Mouse (Mus musculus) cerebellum, postnatal 36 days (tissue): ENCODE data around the gene Izumo1.

Experiments
- DNase-seq, 2 experiments: peaks; one replicate each; pipeline ENCODE4 v3.0.0; 2021 to 2022; ENCODE audit warnings: mixed read lengths in 2 of 2

Gene Izumo1

DNA sequence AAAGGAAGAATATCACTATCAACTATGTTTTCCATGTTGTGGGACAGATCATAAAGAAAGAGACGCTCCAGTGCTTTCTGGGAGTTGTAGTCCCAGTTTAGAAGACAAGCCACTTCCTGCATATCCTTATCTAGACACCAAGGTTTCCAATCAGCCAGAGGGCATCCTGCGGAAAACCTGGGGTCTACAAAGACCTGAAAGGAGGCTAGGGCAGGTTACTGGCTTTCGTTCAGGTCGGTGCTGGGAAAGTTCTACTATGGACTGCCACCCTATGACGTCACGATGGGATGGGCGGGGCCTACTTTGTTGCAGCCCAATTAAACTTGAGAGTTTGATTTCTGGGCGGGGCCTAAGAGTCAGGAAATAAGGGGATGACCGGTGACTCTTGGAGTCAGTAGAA lies at the start of gene Izumo1:
Gene Izumo1, plus strand, starts transcription at position 369 of the 400 bp plus-strand sequence.
- DNase-seq, result no peak

DNA sequence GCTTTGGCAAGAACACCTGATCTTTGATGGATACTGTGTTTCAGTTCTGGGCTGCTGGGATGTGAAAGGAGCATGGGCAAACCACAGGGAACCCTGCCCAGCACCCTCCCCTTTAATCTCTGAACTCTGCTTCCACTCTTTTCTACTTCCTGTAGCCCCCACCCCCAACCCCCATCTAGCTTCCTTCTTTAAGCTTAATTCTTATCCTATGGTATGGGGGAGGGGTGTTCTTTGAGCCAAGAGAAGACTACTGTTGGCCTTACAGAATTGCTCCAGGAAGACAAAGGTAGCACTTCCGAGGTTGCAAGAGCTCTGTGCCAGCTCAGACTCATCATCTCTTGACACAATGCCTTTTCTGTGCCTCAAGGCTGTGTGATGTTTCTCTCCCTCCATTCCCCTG lies 49.6 kb upstream of the Izumo1 start:
- DNase-seq, result no peak

DNA sequence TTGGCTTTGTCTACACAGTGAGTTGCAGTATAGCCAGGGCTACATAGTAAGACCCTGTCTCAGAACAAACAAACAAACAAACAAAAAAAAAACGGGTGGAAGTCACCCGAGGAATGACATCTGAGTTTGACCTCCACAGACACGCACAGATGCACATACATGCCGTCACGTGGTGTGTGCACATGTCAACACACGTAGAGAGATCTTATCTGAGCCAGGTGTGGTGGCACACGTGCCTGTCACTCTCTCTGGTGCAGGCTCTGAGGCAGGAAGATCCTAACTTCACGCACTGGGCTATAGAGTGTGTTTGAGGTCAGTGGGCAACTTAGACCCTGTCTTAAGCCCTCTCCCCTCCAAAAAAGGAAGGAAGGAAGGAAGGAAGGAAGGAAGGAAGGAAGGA lies 47.7 kb upstream of the Izumo1 start:
- no peak for DNase-seq

DNA sequence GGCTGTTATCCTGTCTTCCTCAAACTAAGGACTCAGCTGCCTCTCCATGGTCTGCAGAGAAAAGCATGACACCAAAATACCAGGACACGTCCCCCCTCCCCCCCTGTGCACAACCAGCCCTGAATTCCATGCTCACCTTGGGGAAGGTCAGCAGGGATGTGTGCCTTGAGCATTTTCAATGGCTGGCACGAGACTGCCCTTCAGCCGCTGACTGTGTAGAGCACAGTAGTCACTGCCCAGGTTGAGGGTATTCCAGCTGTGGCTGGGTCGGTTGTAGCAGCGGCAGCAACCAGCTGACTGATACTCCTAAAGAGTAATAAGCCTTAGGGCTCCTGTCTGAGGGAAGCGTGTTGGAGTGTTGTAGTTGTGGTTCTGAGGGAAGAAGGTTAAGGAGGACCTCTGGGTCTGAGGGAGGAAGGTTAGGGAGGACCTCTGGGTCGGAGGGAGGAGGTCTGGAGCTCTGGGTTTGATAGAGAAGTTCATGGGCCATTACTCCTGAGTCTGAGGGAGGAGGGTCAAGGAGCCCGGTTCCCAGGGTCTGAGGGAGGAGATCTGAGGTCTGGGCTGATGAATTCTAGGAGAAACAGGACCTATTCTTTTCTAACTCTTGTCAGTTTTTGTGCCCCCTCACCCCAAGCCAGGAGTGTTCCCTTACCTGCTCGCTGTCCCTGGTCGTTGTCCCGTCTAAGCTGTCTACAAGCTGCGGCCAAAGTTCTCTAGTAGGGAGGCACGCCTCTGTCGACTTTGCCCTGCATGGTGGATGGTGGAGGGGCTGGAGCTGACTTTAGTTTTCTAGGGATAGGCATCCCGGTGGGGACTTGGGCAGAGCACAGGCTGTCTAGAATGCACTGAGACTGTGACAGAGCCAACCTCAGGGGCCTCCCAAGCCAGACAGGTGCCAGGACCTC lies 46.9 kb upstream of the Izumo1 start:
- DNase-seq, result no peak

DNA sequence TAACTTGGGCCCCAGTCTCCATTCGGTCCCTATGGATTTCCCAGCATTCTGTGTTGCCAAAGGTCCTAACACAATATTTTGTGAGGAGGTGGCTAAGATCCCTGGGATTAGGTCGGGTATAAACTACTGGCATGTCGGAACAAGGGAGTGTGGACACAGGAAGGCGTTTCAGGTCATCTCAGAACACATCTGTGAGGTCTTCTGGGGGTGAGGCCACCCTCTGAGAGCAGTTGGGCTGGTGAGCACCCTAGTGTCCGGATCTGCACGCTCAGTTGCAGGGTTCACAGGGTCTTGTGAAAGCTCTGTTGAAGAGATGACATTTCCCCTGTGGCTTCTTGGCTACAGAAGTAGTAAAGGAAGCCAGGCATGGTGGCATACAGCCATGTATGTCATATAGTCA lies 35.7 kb upstream of the Izumo1 start:
- DNase-seq, result no peak

DNA sequence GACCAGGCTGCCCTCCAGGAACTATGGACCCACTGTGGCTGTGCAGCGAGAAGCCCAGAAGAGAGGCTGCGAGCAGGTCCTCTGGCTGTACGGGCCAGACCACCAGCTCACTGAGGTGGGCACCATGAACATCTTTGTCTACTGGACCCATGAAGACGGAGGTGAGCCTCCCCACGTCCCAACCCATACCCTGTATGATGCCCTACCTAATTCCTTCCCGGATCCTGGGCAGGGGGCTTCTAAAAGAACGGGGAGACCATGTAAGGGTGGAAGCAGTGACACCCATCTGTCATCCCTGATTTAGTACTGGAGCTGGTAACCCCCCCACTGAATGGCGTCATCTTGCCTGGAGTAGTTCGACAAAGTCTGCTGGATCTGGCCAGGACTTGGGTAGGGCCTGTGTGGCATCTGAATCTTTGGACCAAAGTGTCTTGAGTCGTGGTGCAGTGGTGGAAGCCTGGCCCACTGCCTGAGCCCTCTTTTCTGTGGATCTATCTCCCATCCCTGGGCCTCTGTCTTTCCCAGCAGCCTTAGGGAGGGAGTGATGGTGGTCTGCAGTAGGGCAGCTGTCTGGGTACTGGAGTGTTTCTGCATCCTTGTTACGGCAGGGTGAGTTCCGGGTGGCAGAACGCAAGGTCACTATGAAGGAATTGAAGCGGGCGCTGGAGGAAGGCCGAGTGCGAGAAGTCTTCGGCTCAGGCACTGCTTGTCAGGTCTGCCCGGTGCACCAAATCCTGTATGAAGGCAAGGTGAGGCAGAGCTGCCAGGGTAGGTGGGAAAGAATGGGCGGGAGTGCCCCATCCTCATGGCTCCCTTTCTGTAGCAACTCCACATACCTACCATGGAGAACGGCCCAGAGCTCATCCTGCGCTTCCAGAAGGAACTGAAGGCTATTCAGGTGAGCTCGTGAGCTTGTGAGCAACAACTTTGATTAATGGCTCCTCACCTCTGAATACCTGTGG lies 33.7 kb upstream of the Izumo1 start:
- no peak for DNase-seq

DNA sequence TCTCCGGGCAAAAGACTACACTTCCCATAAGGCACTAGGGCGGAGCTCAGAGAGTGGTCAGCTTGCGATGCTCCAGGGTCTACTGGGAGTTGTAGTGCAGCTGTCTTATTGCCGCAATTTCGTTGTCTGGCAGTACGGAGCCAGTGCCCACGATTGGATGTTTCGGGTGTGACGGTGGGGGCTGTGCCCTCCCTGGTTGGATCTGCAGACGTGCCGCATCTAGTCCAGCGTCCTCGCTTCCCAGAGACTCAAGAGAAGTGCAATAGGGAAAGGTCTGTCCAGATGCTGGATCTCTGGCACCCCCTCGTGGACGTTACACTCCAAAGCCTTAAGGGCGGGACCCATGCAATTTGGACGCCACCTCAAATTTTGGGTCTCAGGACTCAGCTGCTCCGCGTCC lies 32.4 kb upstream of the Izumo1 start:
- DNase-seq, result peak; percentile 94

DNA sequence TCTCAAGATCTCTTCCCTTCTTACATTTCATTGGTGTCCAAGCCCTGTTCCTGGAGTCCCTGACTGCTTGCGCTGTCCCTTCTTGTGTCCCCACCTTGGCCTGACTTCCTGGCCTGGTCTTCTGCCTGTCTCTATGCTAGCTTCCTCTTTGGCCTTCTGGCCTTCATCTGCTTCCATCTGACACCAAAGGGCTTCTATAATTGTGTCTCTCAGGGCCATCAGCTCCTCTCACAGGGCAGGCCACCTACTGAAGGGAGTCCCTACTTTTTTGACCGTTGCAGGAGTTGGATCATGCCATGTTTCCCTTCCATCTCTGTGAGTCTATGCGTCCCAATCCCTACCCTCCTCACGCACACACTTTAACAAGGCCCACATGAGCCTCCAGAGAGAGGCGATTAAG lies 31.7 kb upstream of the Izumo1 start:
- no peak for DNase-seq

DNA sequence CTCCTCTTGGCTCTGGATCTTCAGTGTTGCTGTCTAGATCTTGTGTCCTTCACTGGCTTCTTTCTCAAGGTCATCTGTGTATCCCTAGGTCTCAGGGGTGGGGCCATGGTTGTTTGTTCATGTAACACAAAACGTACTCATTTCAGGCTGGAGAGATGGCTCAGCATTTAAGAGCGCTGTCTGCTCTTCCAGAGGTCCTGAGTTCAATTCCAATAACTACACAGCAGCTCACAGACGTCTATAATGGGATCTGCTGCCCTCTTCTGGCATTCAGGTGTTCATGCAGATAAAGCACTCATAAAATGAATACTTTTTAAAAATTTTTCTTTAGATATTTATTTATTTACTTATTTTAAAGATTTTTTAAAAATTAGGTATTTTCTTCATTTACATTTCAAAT lies 30.7 kb upstream of the Izumo1 start:
- DNase-seq, result no peak

DNA sequence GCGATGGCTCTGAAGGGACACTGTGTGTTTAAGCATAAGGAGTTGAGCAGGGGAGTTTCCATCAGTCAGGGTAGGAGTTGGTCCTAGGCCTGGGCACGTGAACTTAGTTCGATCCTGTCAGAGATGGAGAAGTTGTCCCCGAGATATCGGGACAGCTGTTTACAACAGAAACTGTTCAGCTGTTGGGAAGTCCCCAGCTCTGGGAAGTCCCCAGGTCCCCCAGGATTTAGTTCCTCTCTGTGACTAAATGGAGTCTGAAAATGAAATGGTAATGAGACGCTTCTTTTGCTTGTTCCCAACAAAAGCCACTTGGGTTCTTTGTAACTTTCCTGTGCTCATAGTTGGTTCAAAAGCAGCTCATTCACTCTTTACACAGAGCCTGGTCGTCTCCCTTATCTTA lies 29.7 kb upstream of the Izumo1 start:
- no peak for DNase-seq

DNA sequence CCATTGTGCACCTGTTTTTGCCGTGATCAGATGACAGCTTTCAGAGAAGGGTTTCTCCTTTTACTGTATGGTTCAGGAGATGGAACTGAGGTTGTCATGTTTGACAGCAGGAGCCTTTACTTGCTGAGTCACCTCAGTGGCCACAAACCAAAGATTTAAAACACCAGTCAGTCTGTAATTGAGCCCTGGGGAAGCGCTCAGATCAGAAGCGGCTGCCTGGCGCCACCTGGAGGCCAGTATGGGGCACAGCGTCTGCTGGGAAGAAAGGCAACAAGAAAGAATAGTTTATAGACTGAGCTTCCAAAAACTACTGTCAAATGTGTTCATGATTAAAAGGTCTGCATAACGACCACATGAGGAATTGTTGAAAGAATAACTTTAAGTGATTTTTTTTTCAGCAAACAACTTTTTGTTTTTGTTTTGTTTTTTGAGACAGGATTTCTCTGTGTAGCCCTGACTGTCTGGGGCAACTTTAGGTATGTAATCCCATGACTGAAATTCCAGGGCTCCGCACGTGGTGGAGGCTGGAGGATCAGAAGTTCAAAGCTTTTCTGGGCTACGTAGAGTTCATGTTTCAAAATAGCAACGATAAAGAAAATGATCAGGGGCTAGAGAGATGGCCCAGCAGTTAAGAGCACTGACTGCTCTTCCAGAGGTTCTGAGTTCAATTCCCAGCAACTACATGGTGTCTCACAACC lies 28.3 kb upstream of the Izumo1 start:
- peak; percentile 75 to 79 for DNase-seq

DNA sequence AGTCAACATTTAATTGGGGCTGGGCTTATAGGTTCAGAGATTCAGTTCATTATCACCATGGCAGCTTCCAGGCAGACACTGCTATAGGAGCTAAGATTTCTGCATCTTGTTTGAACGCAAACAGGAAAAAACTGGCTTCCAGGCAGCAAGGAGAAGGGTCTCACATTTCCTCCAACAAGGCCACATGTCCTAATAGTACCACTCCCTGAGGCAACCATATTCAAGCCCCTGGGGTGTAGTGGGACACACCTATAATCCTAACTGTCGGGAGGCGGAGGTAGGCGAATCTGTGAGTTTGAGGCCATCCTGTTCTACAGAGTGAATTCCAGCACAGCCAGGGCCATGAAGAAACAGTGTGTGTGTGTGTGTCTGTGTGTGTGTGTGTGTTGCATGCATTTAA lies 26.4 kb upstream of the Izumo1 start:
- no peak for DNase-seq

DNA sequence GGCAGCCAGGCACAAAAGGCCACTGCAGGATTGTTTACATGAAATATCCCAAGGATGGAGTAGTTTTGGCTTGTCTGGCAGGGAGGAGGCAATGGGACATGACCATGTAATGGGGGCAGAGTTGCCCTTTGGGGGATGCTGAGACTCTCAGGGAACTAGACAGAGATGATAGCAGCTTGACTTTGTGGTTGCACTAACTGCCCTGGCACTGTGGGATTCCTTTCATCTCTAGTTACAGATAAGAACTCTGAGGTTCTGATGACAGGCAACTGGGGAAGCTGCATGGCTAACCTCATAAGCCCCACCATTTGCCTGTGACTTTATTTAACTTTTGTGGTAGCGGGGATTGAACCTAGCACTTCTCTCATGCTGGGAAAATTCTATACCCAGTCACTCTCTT lies 25.5 kb upstream of the Izumo1 start:
- DNase-seq, result no peak

DNA sequence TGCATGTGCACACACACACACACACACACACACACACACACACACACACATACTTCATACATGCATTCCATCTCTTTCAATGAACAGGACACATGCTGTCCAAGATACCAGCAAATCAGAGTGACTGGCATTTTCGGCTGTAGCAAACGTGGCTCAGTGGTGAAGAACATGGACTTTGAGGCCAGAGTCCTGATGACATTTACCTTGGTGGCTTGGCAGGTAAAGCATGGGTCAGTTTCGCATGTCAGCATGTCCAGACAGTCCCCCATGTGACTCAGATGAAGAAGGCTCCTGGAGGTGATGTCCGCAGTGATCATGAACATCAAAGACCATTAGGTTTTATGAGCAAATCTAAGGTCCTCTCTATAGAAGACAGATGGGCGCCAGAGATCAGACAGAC lies 24.6 kb upstream of the Izumo1 start:
- no peak for DNase-seq

DNA sequence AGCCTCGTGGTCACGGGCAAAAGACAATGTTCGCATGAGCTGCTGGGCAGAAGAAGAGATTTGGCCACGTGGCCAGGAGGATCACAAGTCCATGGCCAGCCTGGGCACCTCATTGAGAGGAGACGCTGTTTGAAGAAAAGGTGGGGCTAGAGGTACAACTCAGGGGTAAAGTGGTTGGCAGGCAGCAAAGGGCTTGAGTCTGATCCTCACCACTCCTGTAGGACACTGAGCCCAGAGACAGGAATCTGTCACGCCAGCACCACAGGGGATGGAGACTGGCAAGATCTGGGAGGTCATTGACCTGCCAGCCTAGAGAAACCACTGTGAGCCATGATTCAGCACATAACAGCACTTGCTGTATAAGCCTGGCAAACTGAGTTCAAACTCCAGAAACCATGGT lies 24.1 kb upstream of the Izumo1 start:
- DNase-seq, result no peak

DNA sequence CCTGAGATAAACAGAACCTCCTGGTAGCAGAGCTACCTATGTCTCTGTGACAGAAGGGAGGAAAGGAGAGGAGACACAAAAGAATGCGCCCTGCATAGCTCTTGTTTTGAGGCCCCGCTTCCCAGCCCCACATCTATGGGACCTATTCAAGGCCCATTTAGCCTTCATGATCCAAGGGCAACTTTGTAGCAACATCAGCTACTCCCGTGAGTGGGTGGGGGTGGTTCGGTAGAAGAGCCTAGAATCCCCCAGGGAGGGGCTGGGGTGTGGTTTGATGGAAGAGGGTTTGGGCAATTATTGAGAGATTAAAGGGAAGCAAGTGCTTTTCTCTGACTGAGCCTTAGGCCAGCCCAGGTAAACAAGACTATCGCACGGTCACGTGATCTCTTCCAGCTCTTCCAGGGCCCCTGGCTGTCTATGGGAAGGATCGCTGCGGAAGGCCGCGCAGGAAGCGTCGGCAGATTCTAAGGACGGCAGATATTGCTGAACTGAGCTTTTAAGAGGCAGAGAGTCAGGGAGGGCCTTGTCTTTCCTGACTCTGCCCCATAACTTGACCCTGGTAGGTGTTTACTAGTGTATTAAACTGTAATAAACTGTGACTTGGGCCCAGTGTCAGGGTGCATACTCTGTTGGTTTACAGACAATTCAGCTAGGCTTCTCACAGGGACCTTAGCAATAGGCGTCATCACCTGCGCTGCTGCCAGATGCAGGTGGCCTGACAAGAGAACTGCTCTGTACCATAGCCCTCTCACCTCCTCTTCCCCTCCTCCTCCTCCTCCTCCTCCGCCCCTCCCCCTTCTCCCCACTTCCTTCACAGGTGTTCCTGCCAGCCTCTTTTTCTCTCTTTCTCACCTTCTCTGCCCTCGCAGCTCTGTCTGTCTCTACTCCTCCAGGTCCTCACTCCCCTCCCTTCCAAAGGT lies 22.4 kb upstream of the Izumo1 start:
- DNase-seq, result no peak

DNA sequence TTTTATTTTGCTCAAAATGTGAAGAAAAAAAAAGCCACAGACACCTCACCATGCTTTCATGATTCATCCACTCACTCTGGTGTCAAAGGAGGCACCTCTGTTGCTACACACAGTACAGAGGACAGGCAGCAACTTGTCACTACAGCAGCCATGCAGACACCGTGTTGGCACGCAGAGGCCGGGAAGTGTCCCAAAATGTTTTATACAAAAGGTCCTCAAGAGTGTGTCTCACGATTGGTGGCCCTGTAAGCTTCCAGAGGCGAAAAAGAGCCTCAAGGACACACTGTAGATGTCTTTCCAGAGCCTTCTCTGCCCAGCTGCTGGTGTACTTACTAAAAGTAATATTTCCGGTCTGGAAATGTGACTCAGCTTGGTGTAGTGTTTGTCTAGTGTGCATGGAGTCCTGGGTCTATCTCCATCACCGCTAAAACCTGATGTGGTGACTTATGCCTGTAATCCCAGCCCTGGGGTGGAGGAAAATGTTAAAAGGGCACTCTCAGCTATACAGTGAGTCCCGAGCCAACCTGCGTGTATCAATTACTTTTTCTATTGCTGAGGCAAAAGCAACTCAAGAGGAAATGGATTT lies 15.8 kb upstream of the Izumo1 start:
- no peak for DNase-seq

DNA sequence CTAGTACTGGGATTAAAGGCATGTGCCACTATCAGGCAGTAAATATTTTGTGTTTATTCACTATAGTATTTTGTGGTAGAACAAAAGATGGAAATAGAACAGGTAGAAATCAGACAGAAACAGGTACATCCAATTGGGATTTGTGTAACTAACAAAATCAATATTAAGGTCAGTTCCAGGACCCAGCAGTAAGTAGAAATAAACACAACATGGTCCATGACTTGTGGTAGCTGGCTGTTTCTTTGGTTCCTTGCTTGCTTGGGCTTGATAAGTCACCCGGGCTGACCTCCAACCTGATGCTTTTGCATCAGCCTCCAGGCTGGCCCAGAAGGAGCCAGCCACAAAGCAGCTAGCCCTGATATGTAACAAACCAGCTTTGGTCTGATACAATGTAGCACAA lies 12.1 kb upstream of the Izumo1 start:
- DNase-seq, result no peak

DNA sequence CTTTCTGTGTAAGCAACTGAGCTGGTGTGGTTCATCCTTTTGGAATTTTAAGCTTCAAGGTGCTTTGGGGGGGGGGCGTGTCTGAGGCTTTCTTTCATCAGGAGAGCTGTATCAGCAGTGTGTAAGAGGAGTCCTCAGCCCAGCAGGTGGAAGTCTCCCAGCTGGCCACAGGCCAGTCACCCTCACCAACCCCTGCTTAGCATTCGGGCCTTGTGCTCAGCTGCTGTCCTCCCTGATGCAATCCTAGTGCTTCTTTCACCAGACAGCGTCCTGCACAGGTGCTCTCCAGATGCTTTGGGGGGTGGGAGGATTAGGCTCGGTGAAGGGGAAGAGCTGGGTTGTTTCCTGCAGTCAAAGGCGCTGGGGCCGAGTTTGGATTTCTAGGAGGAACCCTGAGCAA lies 5.3 kb upstream of the Izumo1 start:
- DNase-seq, result no peak

DNA sequence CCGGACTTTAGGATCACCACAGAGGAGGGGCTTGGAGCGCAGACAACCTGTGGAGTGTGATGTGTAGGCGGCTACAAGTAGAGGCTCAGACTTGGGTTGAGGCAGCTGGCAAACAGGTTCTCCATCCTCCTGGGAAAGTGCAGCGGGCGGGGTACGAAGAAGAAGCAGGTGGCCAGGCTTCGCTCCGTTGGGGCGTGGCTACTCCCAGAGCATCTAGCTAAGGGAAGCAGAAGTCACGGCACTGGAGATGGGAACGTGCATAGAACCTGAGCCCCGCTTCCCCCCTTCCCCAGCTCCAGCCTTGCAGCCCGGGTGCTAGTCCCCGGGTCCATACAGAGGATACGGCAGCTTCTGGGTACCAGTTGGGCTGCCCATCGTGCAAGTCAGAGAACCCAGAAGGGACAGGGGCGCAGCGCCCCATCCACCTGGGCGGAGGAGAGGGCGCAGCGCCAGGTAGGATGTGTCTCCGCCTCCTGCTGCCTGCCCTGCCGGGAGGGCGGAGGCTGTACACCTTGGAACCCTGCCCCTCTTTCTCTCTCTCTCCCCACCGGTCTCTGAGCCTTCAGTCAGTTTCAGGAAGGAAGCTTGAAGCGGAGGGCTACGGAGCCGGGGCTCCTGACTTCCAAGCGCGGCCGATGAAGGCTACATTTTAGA lies 4.4 kb upstream of the Izumo1 start, which contains the start of gene Fut1:
Gene Fut1, plus strand, starts transcription at position 248 of the 654 bp plus-strand sequence.
- DNase-seq, result peak in 1 of 2 experiments; percentile 38

DNA sequence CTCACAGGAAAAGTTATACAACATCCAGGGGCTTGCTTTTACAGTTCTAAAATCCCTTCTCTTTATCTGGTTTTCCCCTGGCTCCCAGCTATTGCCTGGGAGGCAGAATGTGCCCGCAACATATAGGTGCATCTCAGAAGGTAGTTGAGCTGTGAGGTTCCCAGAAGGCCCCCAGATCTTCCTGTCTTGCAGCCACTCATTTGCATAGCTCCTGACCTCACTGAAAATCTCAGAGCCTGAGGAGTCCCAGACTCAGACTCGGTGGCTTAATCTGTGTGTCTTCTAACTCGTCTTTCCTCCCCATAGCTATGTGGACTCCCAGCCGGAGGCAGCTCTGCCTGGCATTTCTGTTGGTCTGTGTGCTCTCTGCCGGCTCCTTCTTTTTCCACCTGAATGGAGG lies 3.3 kb upstream of the Izumo1 start:
- no peak for DNase-seq
